Mouse (Mus musculus) liver, postnatal 0 days (tissue): ENCODE results near the gene Kcnk1.

Experiments used
- CTCF ChIP-seq: sonication (generic); IDR thresholded peaks from 2 replicates; pipeline ENCODE4 v1.5.1; 2016; ENCODE audit warnings: antibody characterized with exemption, low read depth
- EP300 ChIP-seq: IDR thresholded peaks from 2 replicates; pipeline ENCODE4 v1.6.1; 2016; ENCODE audit warnings: antibody characterized with exemption, low read depth, mild to moderate bottlenecking

DNA sequence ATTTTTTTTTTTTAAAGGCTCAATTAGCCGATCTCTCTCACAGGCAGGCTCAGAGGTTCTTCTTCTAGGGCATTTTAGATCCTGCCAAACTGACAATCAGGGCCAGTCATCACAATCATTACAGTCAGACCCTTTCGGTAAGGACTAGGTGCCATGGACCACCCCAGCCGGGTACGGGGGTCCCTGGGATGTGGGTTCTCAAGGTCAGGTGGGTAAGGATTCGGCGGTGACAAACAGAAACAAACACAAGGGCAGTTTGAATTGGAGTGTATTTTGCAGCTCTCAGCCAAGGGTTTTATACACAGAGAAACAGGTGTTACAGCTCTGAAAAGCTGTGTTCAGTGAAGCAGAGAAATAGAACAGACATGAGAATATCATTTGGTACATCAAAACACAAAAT lies 8.6 kb downstream of the Kcnk1 start:
- TF ChIP-seq CTCF (no peak), EP300 (no peak)
